Mouse (Mus musculus) liver, postnatal 0 days (tissue): ENCODE measurements around the gene Rexo4.

Experiments
- CTCF ChIP-seq: sonication (generic); IDR thresholded peaks from 2 replicates; pipeline ENCODE4 v1.5.1; 2016; ENCODE audit warnings: antibody characterized with exemption, low read depth
- EP300 ChIP-seq: IDR thresholded peaks from 2 replicates; pipeline ENCODE4 v1.6.1; 2016; ENCODE audit warnings: antibody characterized with exemption, low read depth, mild to moderate bottlenecking

- TF ChIP-seq EP300: no peak
- no peak for TF ChIP-seq CTCF
Observed at GRCm38 (mm10) chr2:26920190-26920855, 43.9 kb downstream of the Rexo4 start.
